Mouse (Mus musculus) MEL-GATA-1-ER (cell line): ENCODE measurements around the gene Eps15l1.

Source experiments
- DNase-seq: peaks from one replicate; pipeline ENCODE4 v3.0.0-alpha.2; 2012; ENCODE audit warnings: low read depth; ENCODE audit errors: extremely low read depth

The Eps15l1 gene

GRCm38 (mm10) chr8:72351405-72352005 lies 69.8 kb downstream of the Eps15l1 start:
- DNase-seq = no peak

GRCm38 (mm10) chr8:72350727-72351126 lies 70.5 kb downstream of the Eps15l1 start:
- DNase-seq = no peak

GRCm38 (mm10) chr8:72349838-72350237 lies 71.4 kb downstream of the Eps15l1 start:
- DNase-seq = no peak

GRCm38 (mm10) chr8:72348956-72349355 lies 72.3 kb downstream of the Eps15l1 start:
- no peak for DNase-seq

- DNase-seq = no peak
Observed at GRCm38 (mm10) chr8:72348114-72348513, 73.1 kb downstream of the Eps15l1 start.

GRCm38 (mm10) chr8:72347553-72347952 lies 73.7 kb downstream of the Eps15l1 start:
- DNase-seq = no peak

- no peak for DNase-seq
Observed at GRCm38 (mm10) chr8:72343725-72344124, 77.5 kb downstream of the Eps15l1 start.

- DNase-seq = no peak
Observed at GRCm38 (mm10) chr8:72342556-72343300, 78.5 kb downstream of the Eps15l1 start.

GRCm38 (mm10) chr8:72337034-72337433 lies 84.2 kb downstream of the Eps15l1 start:
- no peak for DNase-seq

- DNase-seq = no peak
Observed at GRCm38 (mm10) chr8:72336273-72336672, 85.0 kb downstream of the Eps15l1 start.

- no peak for DNase-seq
Observed at GRCm38 (mm10) chr8:72334144-72334641, 87.1 kb downstream of the Eps15l1 start.

- DNase-seq = no peak
Observed at GRCm38 (mm10) chr8:72333429-72334143, 87.7 kb downstream of the Eps15l1 start.

GRCm38 (mm10) chr8:72331631-72332030 lies 89.6 kb downstream of the Eps15l1 start:
- no peak for DNase-seq

- no peak for DNase-seq
Observed at GRCm38 (mm10) chr8:72330806-72331516, 90.3 kb downstream of the Eps15l1 start.

GRCm38 (mm10) chr8:72329116-72329515 lies 92.1 kb downstream of the Eps15l1 start:
- no peak for DNase-seq

GRCm38 (mm10) chr8:72324708-72325107 lies 96.6 kb downstream of the Eps15l1 start:
- no peak for DNase-seq

GRCm38 (mm10) chr8:72324036-72324706 lies 97.1 kb downstream of the Eps15l1 start:
- DNase-seq = no peak

GRCm38 (mm10) chr8:72323131-72323725 lies 98.0 kb downstream of the Eps15l1 start:
- DNase-seq = no peak

- no peak for DNase-seq
Observed at GRCm38 (mm10) chr8:72322471-72322889, 98.8 kb downstream of the Eps15l1 start.

- no peak for DNase-seq
Observed at GRCm38 (mm10) chr8:72321635-72322441, 99.4 kb downstream of the Eps15l1 start.
